Mouse (Mus musculus) erythroblast, adult 5-6 weeks (primary cell): ENCODE measurements around the gene Slc9a3r2. TPM values are rescaled to one million over a fixed set of nuclear protein-coding genes. Genes with fewer than 3 reads are reported as not detected.
A peak's percentile ranks its signal among the peaks of the same experiment; 100 is the strongest.

ENCODE experiments used
- ATAC-seq: replicated peaks from 2 replicates; pipeline ENCODE4 v1.8.0; 2016; ENCODE audit warnings: moderate number of reproducible peaks, mild to moderate bottlenecking, moderate TSS enrichment, inconsistent platforms; ENCODE audit not compliant: poor library complexity, low FRiP score, severe bottlenecking
- total RNA-seq, 2 experiments: library from RNA; stranded (forward) in 1 of 2; stranded (reverse) in 1 of 2; fragments of 150-400 nt in 1 of 2; fragments of 200-764, 138-1000 nt in 1 of 2; gene quantifications; 2 replicates each; pipeline versions ENCODE4 v1.2.3 to v1.2.4; 2015 to 2017; ENCODE audit warnings: low replicate concordance in 2 of 2

Gene Slc9a3r2
- total RNA-seq (2015; ENCODE audit: low replicate concordance) (0.38 TPM in 1 of 2 replicates, not detected in the other), total RNA-seq (2017; ENCODE audit: low replicate concordance) (0.56 and 1.8 TPM in 2 replicates)

- ATAC-seq: no peak
Observed at GRCm38 (mm10) chr17:24650070-24650616, at the start of gene Slc9a3r2. TSS of gene Slc9a3r2 (minus strand) at chr17:24650327.

GRCm38 (mm10) chr17:24699473-24699872 is 49.3 kb upstream of the Slc9a3r2 start:
- no peak for ATAC-seq

GRCm38 (mm10) chr17:24698715-24699114 is 48.6 kb upstream of the Slc9a3r2 start:
- no peak for ATAC-seq

- no peak for ATAC-seq
Observed at GRCm38 (mm10) chr17:24697985-24698384, 47.9 kb upstream of the Slc9a3r2 start.

GRCm38 (mm10) chr17:24696011-24696697 is 46.0 kb upstream of the Slc9a3r2 start, which contains the start of the genes Gfer and Noxo1:
TSS of gene Gfer (minus strand) at chr17:24696156.
TSS of gene Noxo1 (plus strand) at chr17:24696234.
- ATAC-seq: peak; percentile 90

- ATAC-seq: peak; percentile 11; the same call in 1 of the 2 replicates
Observed at GRCm38 (mm10) chr17:24695326-24696010, 45.3 kb upstream of the Slc9a3r2 start.

GRCm38 (mm10) chr17:24692385-24692784 is 42.3 kb upstream of the Slc9a3r2 start:
- ATAC-seq: no peak

- ATAC-seq: no peak
Observed at GRCm38 (mm10) chr17:24689251-24690081, 39.3 kb upstream of the Slc9a3r2 start, which contains the start of gene Syngr3. TSS of gene Syngr3 (minus strand) at chr17:24689955.

- ATAC-seq: no peak
Observed at GRCm38 (mm10) chr17:24687599-24687998, 37.5 kb upstream of the Slc9a3r2 start.

GRCm38 (mm10) chr17:24687146-24687595 is 37.0 kb upstream of the Slc9a3r2 start:
- peak; percentile 76 for ATAC-seq

GRCm38 (mm10) chr17:24686514-24686913 is 36.4 kb upstream of the Slc9a3r2 start:
- peak; percentile 81 for ATAC-seq

- ATAC-seq: no peak
Observed at GRCm38 (mm10) chr17:24677500-24678080, 27.5 kb upstream of the Slc9a3r2 start.

GRCm38 (mm10) chr17:24676877-24677276 is 26.8 kb upstream of the Slc9a3r2 start:
- no peak for ATAC-seq

GRCm38 (mm10) chr17:24676187-24676586 is 26.1 kb upstream of the Slc9a3r2 start:
- peak; percentile 77 for ATAC-seq

- no peak for ATAC-seq
Observed at GRCm38 (mm10) chr17:24674277-24674676, 24.1 kb upstream of the Slc9a3r2 start.

- ATAC-seq: no peak
Observed at GRCm38 (mm10) chr17:24672141-24672540, 22.0 kb upstream of the Slc9a3r2 start.

GRCm38 (mm10) chr17:24671346-24671745 is 21.2 kb upstream of the Slc9a3r2 start:
- ATAC-seq: no peak

- ATAC-seq: no peak
Observed at GRCm38 (mm10) chr17:24670246-24670844, 20.2 kb upstream of the Slc9a3r2 start.
